Mouse (Mus musculus) CD4-positive, CD25-positive, alpha-beta regulatory T cell, adult 2 months (primary cell): Measurements from ENCODE around the gene Cklf.
"Not testable (repeated sequence)": the region's sequence is repeated elsewhere in the genome, so short reads cannot be mapped to it uniquely, and the experiment has no call there.

Experiments used
- DNase-seq: peaks from one replicate; pipeline ENCODE4 v3.0.0-alpha.2; 2012; ENCODE audit warnings: low read depth, low spot score

The Cklf gene

DNA sequence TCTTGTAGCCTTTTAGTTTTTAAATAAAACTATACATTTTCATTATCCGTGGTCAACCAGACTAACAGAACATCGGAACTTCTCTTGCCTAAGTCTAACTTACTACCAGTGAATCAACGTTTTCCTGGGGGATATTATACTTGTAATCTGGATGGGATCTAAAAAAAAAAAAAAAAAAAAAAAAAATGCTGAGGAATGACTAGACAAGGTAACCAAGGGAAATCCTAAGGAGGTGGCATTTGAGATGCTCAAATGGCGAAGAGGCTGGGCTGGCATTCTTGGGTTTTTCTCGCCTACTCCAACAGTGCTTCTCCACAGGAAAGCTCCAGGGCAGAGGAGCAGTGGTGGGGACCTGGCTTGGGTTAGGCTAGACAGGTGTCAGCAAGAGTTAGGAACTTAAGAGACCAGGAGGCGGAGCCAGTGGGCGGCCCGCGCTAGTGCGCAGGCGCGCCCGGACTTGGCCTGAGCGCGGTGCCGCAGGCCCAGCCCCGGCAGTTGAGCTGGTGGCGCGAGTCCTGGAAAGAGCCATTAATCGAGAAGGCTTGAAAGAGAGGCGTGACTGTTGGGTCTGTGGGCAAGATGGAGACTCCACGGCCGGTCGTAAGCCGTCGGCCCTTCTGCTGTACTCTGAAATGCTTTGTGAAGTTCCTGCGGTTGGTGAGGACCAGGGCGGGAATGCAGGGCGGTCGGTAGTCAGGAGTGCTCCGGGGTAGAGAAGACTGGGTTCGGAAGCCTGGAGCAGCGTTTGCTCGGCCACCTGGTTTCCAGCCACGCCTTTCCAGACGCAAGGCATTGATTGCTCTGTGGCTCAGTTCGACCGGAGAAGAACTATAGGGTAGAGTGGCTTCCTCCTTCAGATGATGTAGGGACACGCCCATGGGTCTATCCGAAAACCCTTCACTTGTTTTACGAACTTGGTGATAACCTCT lies at the start of gene Cklf:
Gene Cklf (plus strand): TSS at position 423 of the 929 bp plus-strand sequence.
- DNase-seq: peak; percentile 91

DNA sequence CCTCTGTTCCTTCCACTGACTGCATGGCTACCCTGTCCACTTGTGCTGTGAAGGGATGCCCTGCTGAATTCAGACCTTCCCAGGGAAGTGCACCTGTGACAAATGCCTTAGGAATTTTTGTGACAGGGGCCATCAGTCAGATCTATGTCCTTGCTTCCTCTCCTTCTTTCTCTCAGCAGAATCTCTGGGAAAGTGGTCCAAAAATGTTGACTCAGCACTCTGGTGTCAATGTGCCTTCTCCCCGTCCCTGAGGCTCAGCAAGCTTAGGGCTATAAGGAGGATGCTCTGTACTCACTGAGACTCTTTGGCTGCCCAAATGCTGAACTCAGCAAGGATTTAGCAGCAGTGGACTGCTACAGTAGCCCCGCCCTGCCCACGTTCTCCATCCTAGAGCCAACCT lies 49.0 kb upstream of the Cklf start:
- no peak for DNase-seq

DNA sequence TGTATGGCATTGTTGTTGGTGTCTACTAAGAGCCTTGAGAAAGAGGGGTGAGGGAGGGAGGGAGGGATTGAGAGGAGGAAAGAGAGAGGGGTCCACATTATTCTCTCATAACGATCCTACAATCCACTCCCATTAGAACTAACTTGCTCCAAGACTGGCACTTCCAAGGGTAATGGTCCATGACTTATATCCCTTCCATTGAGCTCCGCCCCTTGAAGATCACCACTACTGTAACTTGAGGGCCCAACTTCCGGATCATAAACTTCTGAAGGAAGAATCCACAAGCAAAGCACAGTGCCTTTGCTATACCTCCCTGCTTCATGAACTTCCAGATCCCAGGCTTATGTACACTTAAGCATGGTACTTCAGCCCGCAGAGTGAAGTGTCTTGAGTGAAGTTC lies 48.3 kb upstream of the Cklf start:
- no peak for DNase-seq

DNA sequence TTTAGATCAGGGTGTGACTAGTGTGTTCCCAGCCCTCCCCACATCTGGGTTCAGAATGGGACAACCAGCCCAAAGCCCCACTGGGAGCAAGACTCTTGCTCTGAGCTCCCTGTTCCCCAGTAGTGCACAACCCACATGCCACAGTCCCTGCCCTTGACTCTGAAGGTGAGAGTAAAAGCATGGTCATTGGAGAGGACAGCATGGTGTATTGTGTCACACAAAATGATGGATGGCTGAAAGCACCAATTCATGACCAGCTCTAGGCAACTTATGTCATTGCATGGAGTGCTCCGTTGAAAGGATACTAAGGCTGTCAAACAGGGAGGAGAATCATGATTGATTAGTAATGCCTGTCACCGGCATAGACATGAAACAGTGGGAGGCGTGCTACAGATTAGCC lies 45.4 kb upstream of the Cklf start:
- no peak for DNase-seq

DNA sequence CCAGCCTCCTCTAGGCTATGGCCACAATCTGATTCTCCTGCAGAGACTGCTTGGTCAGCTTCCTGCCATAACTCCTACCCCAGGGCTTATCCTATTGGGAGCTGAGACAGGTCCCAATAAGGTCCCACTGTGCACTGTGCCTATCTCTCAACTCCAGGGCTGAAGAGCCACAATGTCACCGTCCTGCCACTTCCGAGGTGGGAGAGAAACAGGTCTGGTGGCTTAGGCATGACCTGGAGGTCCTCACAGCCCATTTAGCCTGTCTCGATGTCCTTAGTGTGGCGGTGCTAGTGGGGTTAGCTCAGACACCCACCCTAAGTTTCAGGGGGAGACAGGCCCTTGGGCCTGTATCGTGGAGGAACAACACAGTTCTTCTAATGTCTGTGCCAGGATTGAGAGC lies 33.1 kb upstream of the Cklf start:
- DNase-seq: no peak

DNA sequence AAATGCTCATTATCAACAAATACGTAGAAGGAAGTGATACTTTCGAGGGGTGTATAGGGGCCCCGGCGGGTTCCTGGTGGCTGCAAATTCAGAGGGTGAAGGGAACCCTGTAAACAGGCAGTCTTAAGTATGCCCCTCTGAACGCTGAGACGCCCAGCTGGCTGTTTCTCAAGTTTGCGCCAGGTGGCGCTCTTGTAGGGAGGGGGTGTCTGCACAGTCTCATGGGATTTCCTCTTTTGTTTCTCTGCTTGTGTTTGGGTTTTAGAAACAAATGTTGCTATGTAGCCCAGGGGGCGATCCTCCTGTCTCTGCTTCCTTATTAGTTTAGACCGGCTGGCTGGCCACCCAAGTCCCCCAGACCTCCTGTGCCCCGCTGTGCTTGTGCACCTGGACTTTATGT lies 31.6 kb upstream of the Cklf start:
- DNase-seq: peak; percentile 82

DNA sequence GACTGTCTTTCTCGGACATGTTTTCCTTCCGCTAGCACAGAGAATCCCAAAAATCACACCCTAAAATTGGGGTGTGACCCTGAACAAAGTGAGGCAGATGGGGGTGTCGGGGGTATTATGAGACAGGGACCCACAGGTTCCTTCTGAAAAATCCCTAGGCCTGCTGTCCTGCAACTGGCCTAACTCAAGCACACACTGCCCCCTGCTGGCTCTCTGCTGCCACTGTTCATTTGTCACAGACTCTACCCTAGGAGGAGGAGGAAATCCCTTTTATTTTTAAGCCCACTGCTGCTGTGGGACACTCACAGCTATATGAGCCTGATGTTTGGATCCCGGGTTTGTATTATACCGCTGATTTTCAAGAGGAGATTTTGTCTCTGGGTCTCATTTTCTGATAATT lies 30.9 kb upstream of the Cklf start:
- DNase-seq: peak; percentile 84

DNA sequence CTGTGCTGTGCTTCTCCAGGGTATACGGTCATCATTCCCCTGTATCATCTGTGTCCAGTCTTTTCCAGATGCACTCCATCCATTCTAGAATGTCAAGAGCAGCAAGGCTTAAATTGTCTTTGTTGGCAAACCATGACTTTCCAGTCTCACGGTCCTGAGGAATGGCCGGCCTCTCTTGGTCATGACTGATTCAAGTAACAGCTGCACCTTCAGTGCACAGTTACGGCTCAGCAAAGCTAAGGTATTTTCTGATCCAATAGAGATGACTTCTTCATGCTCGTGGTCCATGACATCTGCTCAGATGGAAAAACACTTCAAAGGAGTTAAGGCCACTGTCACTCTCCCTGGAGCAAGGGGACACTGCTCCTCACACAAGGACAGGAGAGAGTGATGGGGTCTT lies 23.6 kb upstream of the Cklf start:
- DNase-seq: no peak

DNA sequence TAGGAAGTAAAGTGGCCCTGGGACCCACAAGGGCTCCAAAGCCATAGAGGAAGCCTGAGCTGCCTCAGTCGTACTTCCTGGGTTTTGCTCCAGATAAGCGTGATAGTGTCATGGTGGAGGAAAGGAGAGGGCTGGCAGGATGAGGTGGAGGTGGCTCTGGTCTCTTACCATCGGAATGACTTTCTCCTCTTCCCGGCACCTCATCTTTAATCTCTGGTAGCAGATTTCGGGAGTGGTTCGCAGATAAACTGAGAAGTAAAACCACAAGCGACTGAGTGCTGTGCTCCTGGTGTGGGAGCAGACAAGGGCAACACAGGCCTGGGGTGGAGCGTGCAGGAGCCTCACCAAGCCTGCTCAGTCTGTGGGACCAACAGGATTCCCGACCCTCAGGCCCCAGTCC lies 20.3 kb upstream of the Cklf start:
- DNase-seq: no peak

DNA sequence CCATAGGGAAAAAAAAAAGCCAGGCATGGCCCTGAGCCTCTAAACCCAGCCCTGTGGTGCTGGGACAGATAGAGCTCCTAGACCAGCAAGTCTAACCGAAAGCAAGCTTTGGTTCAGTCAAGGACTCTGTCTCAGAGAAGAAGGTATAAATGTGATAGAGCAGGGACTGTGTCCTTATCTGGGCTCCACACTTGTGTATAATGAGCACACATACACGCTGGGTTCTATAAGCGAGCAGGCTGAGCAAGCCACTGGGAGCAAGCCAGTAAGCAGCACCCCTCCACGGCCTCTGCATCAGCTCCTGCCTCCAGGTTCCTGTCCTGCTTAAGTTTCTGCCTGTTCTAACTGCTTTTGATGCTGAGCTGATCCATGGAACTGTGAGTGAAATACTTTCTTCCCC lies 18.6 kb upstream of the Cklf start:
- no peak for DNase-seq

DNA sequence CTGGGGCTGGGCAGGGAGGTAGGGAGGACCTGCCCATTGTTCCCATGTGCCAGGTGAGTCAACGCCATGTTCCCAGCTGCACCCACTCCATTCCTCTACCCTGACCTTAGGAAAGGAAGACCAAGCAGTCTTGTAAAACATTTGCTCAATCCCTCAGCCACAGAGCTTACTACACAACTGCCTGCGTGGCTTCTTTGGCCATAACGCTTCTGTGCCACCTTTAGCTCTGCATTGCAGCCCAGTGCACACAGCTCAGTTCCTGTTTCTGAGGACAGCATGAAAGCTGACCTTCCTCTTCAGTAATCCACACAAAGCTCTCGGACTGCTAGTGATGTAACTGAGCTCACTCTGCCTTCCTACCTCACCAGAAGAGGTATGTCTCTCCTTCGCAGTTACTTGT lies 17.7 kb upstream of the Cklf start:
- DNase-seq: no peak

DNA sequence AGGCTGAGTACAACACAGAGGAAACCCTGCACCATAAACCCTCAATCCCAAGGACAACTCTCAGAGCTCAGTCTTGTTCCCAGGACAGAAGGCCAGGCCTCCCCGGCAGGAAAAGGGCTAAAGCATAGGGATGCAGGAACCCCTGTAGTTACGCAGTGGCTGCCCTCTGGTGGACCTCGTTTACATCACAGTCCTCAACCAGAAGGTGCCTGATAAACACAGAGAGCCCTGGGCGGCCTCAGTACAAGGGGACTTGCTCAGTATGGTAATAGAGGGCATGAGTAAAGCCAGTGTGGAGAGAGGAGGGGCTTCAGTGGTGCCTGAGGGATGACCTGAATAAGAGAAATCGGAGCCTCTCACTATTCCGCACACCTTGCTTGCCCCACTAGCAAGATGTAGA lies 16.1 kb upstream of the Cklf start:
- DNase-seq: no peak

DNA sequence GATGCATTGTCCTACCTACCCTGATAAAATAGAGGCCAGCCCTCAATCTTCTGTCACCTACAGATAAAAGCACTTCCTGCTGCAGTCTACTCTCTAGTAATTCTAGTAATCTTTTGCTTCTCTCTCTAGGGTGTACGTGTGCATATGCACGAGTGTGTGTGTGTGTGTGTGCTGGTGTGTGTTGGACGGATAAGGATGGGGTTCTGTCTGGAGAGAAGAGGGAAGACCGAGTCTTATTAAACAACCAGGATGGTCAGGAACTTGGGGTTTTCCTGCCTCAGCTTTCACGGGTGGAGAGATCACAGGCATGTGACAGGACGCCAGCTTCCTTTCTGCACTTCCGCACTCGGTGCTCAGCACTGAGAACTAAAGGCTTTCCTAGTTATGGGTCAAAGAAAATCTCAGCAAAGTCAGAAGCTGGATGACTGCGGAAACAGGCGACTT lies 11.2 kb upstream of the Cklf start:
- peak; percentile 71 for DNase-seq

DNA sequence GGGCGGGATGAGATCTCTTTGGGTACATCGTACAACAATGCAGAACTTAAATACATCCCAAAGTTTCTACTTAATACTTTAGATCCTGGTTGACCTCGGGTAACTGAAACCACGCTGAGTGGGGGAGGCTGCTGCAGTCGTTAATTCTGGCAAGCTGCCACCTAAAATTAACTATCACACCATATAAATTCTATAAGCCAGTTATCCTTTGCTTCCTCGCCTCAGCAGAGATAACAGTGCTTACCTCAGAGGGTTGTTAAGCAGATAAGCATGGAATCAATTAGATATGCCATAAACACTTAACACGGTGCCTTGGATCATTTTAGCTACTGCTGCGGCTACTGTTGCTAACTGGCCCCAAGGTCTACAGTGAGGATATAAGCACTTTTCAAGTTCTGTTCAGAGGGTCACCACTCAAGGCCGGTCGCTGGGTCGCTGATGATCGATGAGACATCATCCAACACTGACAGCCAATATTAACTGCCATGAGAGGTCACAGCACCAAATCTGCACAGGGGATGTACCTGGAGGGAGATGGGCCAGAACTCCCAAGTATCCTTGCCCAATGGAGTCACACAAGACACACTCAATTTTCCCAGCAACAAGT lies 8.5 kb upstream of the Cklf start:
- DNase-seq: no peak

DNA sequence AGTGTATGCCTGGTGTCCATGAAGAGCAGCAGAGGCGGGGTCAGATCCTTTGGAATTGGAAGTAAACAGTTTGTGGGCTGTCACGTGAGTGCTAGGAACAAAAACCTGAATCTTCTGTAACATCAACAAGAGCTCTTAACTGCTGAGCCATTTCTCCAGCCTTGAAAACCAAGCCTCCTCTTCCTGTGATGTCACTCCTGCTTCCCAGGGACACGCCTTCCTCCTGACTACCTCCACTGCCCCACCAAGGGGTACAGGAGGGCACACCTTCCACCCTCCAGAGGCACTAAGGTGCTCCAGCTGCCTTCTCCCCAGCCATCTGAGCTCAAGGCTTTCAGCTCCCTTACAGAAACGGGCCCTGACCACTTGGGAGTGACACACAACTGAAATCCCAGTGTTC lies 4.0 kb upstream of the Cklf start:
- DNase-seq: peak; percentile 47

DNA sequence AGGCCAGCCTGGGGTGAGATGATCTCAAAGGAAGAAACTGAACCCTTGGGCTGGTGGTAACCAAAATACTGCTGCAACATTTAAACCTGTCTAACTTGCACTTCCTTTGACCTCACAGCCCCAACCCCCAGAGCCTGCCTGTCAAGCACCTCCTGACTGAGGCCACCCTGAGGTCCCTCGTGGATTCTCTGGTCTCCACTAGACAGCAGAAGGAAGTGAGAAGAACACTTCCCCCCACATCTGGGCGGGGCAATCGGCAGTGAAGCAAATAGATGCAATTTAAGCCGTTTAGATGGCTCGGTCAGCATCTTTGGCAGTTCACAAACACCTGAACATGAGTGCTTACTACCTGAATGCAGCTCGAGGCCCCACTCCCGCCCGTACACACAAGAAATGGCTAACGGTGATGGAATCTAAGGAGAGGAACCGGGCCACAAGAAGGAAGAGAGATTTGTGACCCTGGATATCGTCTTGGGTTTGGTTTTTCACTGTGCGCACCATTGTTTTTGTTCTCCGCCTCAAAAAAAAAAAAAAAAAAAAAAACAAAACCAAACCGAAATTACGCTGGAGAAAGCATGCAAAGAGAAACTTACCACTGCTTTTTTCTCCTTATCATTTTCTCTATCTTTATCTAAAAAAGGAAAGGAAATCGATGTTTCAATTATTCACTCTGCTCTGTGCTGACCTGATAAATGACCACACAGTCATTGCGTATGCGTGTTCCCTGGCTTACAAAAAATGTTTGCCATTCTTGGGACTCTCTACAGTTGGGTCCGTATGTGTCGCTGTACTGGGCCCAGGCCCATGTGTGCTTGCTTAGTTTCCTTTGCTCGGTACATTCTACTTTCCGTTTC lies 3.4 kb upstream of the Cklf start:
- peak; percentile 83 for DNase-seq

DNA sequence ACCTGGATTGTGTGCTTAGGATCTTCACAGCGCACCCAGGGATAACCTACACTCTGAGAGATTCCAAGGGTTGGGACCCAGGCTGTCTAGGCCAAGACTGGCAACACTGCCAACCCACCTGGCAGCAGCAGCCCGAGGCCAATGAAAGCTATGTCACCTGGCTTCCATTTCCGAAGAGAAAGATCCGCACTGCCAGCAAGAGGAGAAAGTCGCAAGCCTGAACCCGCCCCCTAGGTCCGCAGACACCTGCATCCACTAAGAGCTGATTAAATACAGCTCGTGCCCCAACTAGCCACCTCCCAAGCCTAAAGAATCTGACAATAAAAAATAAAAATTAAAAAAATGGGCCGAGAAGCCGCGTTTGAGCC lies 2.8 kb upstream of the Cklf start:
- DNase-seq: peak; percentile 65

DNA sequence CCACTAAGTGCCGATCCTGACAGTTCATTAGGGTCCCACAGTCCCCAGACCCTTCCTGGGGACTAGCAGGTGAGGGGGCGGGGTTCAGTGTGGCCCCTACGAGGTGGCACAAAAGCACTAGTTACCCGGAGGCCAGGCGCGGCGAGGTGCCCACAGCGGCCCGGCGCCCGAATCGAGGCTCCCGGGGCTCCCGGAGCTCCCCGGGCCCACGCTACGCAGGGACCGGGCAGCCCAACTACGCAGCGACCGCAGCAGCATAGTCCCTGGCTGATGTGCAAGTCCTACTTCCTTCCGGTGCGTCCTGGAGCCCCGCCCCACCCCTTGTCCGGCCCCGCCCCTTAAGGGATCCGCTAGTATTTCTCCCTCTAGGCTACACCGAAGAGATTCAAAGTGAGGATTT lies 2.4 kb upstream of the Cklf start, which contains the start of gene Tk2:
Gene Tk2 (minus strand): TSS at position 283 of the 400 bp plus-strand sequence.
- DNase-seq: peak; percentile 92

DNA sequence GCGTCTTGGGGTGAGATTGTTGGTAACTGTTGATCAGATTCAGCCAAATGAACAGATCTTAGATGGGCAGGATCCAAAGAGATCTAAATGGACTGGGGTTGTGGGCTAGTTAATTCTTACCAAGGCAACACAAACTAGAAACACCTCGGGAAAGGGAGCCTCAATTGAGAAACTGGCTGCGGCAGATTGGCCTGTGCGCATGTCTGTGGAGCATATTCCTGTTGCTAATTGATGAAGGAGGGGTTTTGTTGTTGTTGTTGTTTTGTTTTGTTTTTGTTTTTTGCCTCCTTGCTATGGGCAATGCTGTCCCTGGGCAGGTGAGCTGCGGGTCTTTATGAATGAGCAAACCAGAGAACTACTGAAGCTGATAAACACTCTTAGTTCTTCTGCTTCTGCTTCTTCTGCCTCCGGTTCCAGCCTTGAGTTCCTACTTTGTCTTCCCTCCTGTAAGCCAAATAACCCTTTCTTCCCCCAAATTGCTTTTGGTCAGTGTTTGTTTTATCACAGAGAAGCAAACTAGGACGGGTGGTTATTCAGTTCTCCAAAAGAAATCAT lies 1.1 kb upstream of the Cklf start:
- DNase-seq: no peak

DNA sequence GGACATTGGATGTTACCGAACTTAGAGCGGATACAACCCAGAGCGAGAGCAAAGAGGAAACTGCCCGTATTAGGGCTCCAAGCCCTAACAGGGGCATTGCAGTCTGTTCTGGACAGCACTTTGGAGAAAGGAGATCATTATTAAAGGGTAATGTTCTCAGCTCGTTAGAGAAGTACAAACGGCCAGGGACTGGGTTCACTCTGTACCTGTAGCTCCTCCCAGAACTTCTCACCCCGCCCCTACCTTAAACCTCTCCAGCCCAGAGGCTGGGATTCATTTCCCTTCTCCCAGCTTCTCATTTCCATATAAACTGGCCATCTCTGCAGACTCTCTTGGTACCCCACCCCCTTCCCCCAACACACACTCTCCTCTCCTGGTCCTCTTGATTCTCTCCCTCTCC lies 800 bp downstream of the Cklf start:
- peak; percentile 39 for DNase-seq

DNA sequence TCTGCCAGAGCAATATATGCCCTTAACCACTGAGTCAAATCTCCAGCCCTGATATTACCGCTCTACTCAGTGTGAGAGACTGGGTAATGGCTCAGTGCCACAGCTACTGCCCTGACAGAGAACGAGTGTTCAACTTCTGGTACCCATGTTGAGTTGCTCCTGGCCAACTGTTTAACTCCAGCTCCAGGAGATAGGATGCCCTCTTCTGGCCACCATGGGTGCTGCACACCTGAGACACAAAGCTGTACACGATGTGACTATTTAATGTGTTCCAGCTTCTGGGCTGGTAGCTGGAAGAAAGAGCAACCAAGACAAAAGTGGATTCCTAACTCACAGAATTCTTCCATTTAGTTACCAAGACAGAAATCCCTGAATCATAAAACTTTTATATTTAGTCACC lies 2.4 kb downstream of the Cklf start:
- DNase-seq: peak; percentile 81

DNA sequence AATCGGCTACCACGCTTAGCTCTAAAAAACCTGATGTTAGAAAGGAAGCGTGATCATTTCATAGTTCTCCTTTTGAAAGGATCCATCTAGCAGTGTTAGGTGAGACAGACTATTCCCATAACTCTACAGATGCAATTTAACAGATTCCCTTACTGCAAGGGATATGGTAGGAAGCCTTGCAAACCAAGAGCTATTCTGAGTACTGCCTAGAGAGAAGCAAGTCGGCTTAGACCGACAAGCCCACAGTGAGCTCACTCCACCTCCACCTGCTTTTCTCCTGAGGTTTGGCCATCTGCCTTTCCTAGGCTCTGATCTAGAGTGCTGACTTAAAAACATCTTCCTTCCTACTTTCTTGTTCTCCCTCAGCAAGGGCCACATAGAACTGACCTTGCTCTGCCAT lies 11.1 kb downstream of the Cklf start:
- DNase-seq: not testable (repeated sequence)
